Mouse (Mus musculus) ES-E14 (cell line): ENCODE results near the gene Tmem248.

Experiments
- CHD2 ChIP-seq: IDR thresholded peaks from 2 replicates; pipeline ENCODE4 v1.6.1; 2014; ENCODE audit warnings: mild to moderate bottlenecking, low read depth, low read length, inconsistent platforms
- HCFC1 ChIP-seq: IDR thresholded peaks from 2 replicates; pipeline ENCODE4 v1.6.1; 2012; ENCODE audit warnings: low read length, inconsistent platforms, borderline replicate concordance; ENCODE audit not compliant: insufficient read depth
- ZNF384 ChIP-seq: IDR thresholded peaks from 2 replicates; pipeline ENCODE4 v1.6.1; 2012; ENCODE audit warnings: low read depth, low read length, inconsistent platforms

GRCm38 (mm10) chr5:130254164-130255016, 37.5 kb downstream of the Tmem248 start:
- TF ChIP-seq CHD2: no peak
- TF ChIP-seq ZNF384: peak; percentile 91
- TF ChIP-seq HCFC1: no peak
